Mouse (Mus musculus) heart, postnatal 0 days (tissue): ENCODE measurements around the gene Med1.

Experiments used
- CTCF ChIP-seq: IDR thresholded peaks from 2 replicates; pipeline ENCODE4 v1.5.1; 2016; ENCODE audit warnings: antibody characterized with exemption, control low read depth, low read depth
- EP300 ChIP-seq: IDR thresholded peaks from 2 replicates; pipeline ENCODE4 v1.6.1; 2016; ENCODE audit warnings: antibody characterized with exemption, low read depth

GRCm38 (mm10) chr11:98190820-98191219 is 2.3 kb downstream of the Med1 start:
- TF ChIP-seq EP300 = no peak
- no peak for TF ChIP-seq CTCF
